Mouse (Mus musculus) liver, embryonic 12.5 days (tissue): ENCODE results near the gene Sec14l3. TPM values are rescaled to one million over a fixed set of nuclear protein-coding genes. Genes with fewer than 3 reads are reported as not detected.
A peak's percentile ranks its signal among the peaks of the same experiment; 100 is the strongest.
"Not testable (repeated sequence)": the region's sequence is repeated elsewhere in the genome, so short reads cannot be mapped to it uniquely, and the experiment has no call there.

Experiments used
- ATAC-seq: fragments of 200-750 bp; cut with Nextera tagmentation; 2 replicates; pipeline ENCODE4 v1.8.0; 2017; ENCODE audit warnings: moderate number of reproducible peaks, mild to moderate bottlenecking, moderate library complexity
- H3K27ac ChIP-seq: fragments of 300-500 bp; sonication (generic); 2 replicates; pipeline ENCODE4 v1.5.1; 2016; ENCODE audit warnings: mild to moderate bottlenecking
- H3K27me3 ChIP-seq: fragments of 300-500 bp; sonication (generic); replicated peaks from 2 replicates; pipeline ENCODE4 v1.6.1; 2016; ENCODE audit warnings: mild to moderate bottlenecking, moderate library complexity
- H3K36me3 ChIP-seq: fragments of 300-500 bp; sonication (generic); 2 replicates; pipeline ENCODE4 v1.6.1; 2016; ENCODE audit warnings: mild to moderate bottlenecking, moderate library complexity
- H3K4me1 ChIP-seq: fragments of 300-500 bp; sonication (generic); 2 replicates; pipeline ENCODE4 v1.6.1; 2016
- H3K4me2 ChIP-seq: fragments of 300-500 bp; sonication (generic); 2 replicates; pipeline ENCODE4 v1.6.1; 2016; ENCODE audit warnings: mild to moderate bottlenecking, moderate library complexity
- H3K4me3 ChIP-seq: fragments of 300-500 bp; sonication (generic); 2 replicates; pipeline ENCODE4 v1.5.1; 2016; ENCODE audit warnings: mild to moderate bottlenecking, moderate library complexity
- H3K9ac ChIP-seq: fragments of 300-500 bp; sonication (generic); 2 replicates; pipeline ENCODE4 v1.6.1; 2016; ENCODE audit warnings: mild to moderate bottlenecking, moderate library complexity
- H3K9me3 ChIP-seq: fragments of 300-500 bp; sonication (generic); replicated peaks from 2 replicates; pipeline ENCODE4 v1.6.1; 2016; ENCODE audit warnings: mild to moderate bottlenecking, moderate library complexity
- WGBS: fragments of 180-500 bp; shearing (Covaris S2); methylation state at CpG from one replicate; pipeline ENCODE4 v1.1.7; 2016; ENCODE audit not compliant: insufficient replicate concordance; 5-methylcytosine and 5-hydroxymethylcytosine counted together
- polyA plus RNA-seq: library from polyadenylated mRNA; unstranded; fragments of >200 nt; fragmentation: Nextera tagmentation; extraction: Ambion mirVana; gene quantifications from 2 replicates; pipeline ENCODE4 v1.2.1, GENCODE M21; 2016

Sec14l3 gene
- polyA plus RNA-seq, 1 experiment from 2014 or later: not detected

- H3K9ac ChIP-seq: peak within 1 kb of the TSS; percentile 81
- peak within 1 kb of the TSS; percentile 88 for H3K4me2 ChIP-seq
- H3K9me3 ChIP-seq: peaks cover 12% of the 10 kb centered on the region
- H3K4me3 ChIP-seq: peak within 1 kb of the TSS; percentile 75
- peaks cover 36% of the 10 kb centered on the region for H3K36me3 ChIP-seq
- no peaks in the 10 kb centered on the region for H3K27me3 ChIP-seq
- ATAC-seq: peak; percentile 22
- H3K4me1 ChIP-seq: peaks cover 46% of the 10 kb centered on the region
- H3K27ac ChIP-seq: peak within 1 kb of the TSS; percentile 88
- WGBS: 4% methylated on average over 34 of the region's 34 CpGs
Observed at GRCm38 (mm10) chr11:4095171-4096053, 30.8 kb downstream of the Sec14l3 start, which contains the start of gene Mtfp1. Gene Mtfp1 (minus strand): TSS chr11:4095445.

DNA sequence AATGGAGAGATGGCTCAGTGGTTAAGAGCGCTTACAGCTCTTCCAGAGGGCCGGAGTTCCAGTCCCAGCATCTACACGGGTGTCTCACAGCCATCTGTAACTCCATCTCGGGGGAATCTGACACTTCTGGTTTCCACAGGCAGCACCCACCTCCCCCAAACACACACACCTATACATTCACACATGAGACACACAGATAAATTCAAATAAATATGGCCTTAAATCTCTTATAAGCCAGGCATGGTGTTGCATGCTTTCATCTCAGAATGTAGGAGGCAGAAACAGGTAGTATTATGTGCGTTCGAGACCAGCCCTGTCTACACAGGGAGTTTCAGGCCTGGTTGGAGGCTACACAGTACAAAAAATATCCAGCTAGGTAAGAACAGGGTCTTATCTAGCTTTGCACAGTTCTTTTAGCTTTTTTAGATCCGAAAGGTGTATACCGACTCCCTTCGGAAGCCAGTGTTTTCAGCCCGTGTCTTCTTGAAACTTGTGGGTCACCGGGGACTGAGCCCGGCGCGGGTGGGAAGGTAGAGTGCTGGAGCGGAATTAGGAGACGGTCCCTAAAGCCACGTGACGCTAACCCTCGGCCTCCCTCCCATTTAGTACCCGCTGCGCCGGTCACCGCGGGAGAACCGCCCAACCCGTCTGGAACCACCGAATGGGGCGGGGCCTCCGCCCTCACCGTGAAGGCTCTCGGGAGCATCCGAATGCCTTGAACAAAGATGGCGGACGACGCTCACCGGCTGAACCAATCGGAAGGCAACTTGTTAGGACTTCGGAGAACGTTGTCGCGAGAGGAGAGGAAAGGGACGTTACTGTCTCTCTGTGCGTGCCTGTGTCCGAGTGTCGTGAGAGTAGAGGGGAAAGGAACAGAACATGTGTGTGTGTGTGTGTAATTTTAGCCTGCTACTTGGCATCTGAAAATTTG, 31.7 kb downstream of the Sec14l3 start:
- peak; percentile 91 for ATAC-seq
- WGBS: under 1% methylated on average over 45 of the region's 45 CpGs
- Histone ChIP-seq H3K27ac (peak overlapping the region; percentile 88), H3K9me3 (peaks cover 4% of the 10 kb centered on the region), H3K4me3 (peak overlapping the region; percentile 75), H3K4me2 (peak overlapping the region; percentile 88), H3K9ac (peak overlapping the region; percentile 81), H3K4me1 (peaks cover 46% of the 10 kb centered on the region), H3K27me3 (no peaks in the 10 kb centered on the region), H3K36me3 (peaks cover 28% of the 10 kb centered on the region)

DNA sequence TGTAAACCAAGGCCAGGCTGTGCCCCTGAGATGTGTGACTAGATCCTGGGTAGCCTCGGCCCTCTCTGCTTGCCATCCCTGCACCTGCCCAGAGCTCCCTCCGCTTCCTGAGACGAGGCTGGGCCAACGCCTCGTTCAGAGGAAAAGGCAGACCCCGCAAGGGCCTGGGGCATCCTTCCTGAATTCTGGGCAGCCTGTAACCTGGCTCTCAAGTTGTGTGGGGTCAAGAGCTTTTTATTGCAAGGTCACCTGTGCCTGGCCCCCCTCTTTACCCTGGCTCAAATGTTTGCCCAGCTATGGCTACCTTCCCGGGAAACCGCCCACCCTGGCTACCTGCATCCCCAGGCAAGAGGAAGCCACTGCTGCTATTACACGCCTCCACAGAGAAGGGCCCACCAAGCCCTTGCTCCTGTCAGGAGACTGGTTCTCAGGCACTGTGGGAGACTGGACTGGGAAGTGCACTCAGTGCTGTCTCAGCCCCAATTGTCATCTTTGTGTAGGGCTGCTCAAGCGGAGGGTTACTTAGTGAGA, 32.5 kb downstream of the Sec14l3 start:
- Histone ChIP-seq H3K9me3 (no peaks in the 10 kb centered on the region), H3K36me3 (peaks cover 20% of the 10 kb centered on the region), H3K4me2 (peak overlapping the region; percentile 88), H3K9ac (peak overlapping the region; percentile 77), H3K27ac (peak overlapping the region; percentile 88), H3K4me3 (peak overlapping the region; percentile 75), H3K4me1 (peaks cover 46% of the 10 kb centered on the region), H3K27me3 (0 out of 2 replicates have a peak, but pooled peaks cover 6% of the 10 kb centered on the region)
- WGBS: 35% methylated on average over 10 of the region's 10 CpGs
- peak; percentile 14 for ATAC-seq

- Histone ChIP-seq H3K27ac (no peak overlapping the region), H3K9me3 (no peaks in the 10 kb centered on the region), H3K36me3 (peaks cover 10% of the 10 kb centered on the region), H3K4me3 (no peak overlapping the region), H3K4me1 (peaks cover 44% of the 10 kb centered on the region), H3K9ac (no peak overlapping the region), H3K27me3 (peaks cover 14% of the 10 kb centered on the region; the same call in 1 of the 2 replicates), H3K4me2 (no peak overlapping the region)
- no peak for ATAC-seq
- 65% methylated on average over 8 of the region's 8 CpGs for WGBS
Observed at GRCm38 (mm10) chr11:4098120-4098519, 33.5 kb downstream of the Sec14l3 start.

GRCm38 (mm10) chr11:4098816-4099215, 34.2 kb downstream of the Sec14l3 start:
- 64% methylated on average over 7 of the region's 7 CpGs for WGBS
- Histone ChIP-seq H3K4me2 (no peak overlapping the region), H3K27ac (no peak overlapping the region), H3K4me1 (peaks cover 37% of the 10 kb centered on the region), H3K27me3 (peaks cover 16% of the 10 kb centered on the region; the same call in 1 of the 2 replicates), H3K36me3 (peaks cover 3% of the 10 kb centered on the region), H3K9ac (no peak overlapping the region), H3K9me3 (no peaks in the 10 kb centered on the region), H3K4me3 (no peak overlapping the region)
- no peak for ATAC-seq

- Histone ChIP-seq H3K4me2 (no peak overlapping the region), H3K4me1 (peaks cover 31% of the 10 kb centered on the region), H3K4me3 (no peak overlapping the region), H3K36me3 (no peaks in the 10 kb centered on the region), H3K9ac (no peak overlapping the region), H3K9me3 (no peaks in the 10 kb centered on the region), H3K27ac (no peak overlapping the region), H3K27me3 (peaks cover 16% of the 10 kb centered on the region; the same call in 1 of the 2 replicates)
- 55% methylated on average over 3 of the region's 3 CpGs for WGBS
- no peak for ATAC-seq
Observed at GRCm38 (mm10) chr11:4099447-4099846, 34.8 kb downstream of the Sec14l3 start.

DNA sequence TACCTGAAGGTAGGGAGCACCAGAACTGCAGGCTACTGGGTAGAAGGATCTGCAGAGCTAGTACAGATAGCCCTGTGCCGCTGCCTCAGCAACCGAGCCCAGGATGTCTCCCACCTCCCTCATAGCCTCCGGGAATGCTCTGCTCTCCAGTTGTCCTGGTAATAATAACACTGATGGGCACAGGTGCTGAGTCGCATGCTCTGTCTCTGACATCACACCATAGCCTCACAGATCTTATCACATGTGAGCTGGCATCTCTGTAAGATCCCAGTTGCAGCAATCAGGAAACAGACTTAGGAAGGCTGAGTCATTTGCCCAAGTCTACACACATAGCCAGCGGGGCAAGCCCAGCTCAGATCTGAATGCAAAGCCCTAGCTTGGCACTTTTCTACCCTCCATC, 37.2 kb downstream of the Sec14l3 start:
- Histone ChIP-seq H3K4me1 (peaks cover 14% of the 10 kb centered on the region), H3K36me3 (0 out of 2 replicates have a peak, but pooled peaks cover 2% of the 10 kb centered on the region), H3K4me2 (no peak overlapping the region), H3K27me3 (peaks cover 16% of the 10 kb centered on the region; the same call in 1 of the 2 replicates), H3K27ac (no peak overlapping the region), H3K9me3 (no peaks in the 10 kb centered on the region), H3K9ac (no peak overlapping the region), H3K4me3 (no peak overlapping the region)
- 57% methylated on average over 5 of the region's 5 CpGs for WGBS
- no peak for ATAC-seq

- Histone ChIP-seq H3K4me2 (no peak overlapping the region), H3K9ac (no peak overlapping the region), H3K4me1 (no peaks in the 10 kb centered on the region), H3K27ac (no peak overlapping the region), H3K4me3 (no peak overlapping the region), H3K36me3 (0 out of 2 replicates have a peak, but pooled peaks cover 5% of the 10 kb centered on the region), H3K9me3 (no peaks in the 10 kb centered on the region), H3K27me3 (peaks cover 16% of the 10 kb centered on the region; the same call in 1 of the 2 replicates)
- WGBS: 68% methylated on average over 14 of the region's 14 CpGs
- ATAC-seq: no peak
Observed at GRCm38 (mm10) chr11:4103522-4103921, 38.9 kb downstream of the Sec14l3 start.

DNA sequence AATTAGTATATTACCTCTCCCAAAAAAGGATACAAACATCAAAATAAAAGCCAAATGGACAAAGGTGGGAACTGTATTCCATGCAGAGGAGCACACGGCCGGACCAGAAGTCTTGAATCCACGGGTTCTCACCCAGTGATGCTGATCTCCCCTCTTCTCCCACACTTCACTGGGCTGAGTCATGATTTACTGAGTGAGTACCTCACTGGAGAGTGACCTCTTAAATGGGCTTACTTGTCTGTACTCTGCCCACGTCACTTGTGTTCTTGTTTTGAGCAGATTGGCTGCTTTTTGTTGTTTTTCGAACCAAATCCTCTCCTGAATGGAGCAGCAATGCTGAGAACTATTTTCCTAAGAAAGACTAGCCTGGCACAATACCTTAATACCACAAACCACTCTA, 40.3 kb downstream of the Sec14l3 start:
- no peaks in the 10 kb centered on the region for H3K4me1 ChIP-seq
- no peak overlapping the region for H3K27ac ChIP-seq
- ATAC-seq: no peak
- H3K4me3 ChIP-seq: no peak overlapping the region
- 81% methylated on average over 5 of the region's 5 CpGs for WGBS
- H3K9ac ChIP-seq: no peak overlapping the region
- H3K27me3 ChIP-seq: peaks cover 16% of the 10 kb centered on the region; the same call in 1 of the 2 replicates
- 0 out of 2 replicates have a peak, but pooled peaks cover 6% of the 10 kb centered on the region for H3K36me3 ChIP-seq
- no peak overlapping the region for H3K4me2 ChIP-seq
- no peaks in the 10 kb centered on the region for H3K9me3 ChIP-seq

- Histone ChIP-seq H3K4me2 (no peak overlapping the region), H3K27ac (no peak overlapping the region), H3K9ac (no peak overlapping the region), H3K4me3 (no peak overlapping the region), H3K4me1 (no peaks in the 10 kb centered on the region), H3K27me3 (peaks cover 16% of the 10 kb centered on the region; the same call in 1 of the 2 replicates), H3K36me3 (0 out of 2 replicates have a peak, but pooled peaks cover 6% of the 10 kb centered on the region), H3K9me3 (no peaks in the 10 kb centered on the region)
- 66% methylated on average over 6 of the region's 6 CpGs for WGBS
- ATAC-seq: no peak
Observed at GRCm38 (mm10) chr11:4105444-4105843, 40.8 kb downstream of the Sec14l3 start.

DNA sequence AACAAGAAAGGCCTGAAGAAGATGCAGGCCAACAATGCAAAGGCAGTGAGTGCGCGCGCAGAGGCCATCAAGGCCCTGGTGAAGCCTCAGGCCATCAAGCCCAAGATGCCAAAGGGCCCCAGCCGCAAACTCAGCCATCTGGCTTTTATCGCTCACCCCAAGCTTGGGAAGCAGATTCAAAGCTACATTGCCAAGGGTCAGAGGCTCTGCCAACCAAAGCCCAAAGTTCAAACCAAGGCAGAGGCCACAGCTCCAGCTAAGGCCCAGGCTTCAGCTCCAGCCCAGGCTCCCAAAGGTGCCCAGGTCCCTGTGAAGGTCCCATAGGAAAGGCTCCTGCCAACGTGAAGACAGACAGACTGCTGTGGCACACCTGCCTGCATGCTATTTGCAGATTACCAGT, 43.3 kb downstream of the Sec14l3 start:
- WGBS: 81% methylated on average over 6 of the region's 6 CpGs
- not testable (repeated sequence) for H3K9ac ChIP-seq, H3K4me3 ChIP-seq, H3K4me2 ChIP-seq, H3K27me3 ChIP-seq, H3K9me3 ChIP-seq, H3K4me1 ChIP-seq, H3K36me3 ChIP-seq, H3K27ac ChIP-seq, ATAC-seq
